Mouse (Mus musculus) lung, adult 18-20 months (tissue): ENCODE data around the gene Fbln1.
"Not testable (repeated sequence)": the region's sequence is repeated elsewhere in the genome, so short reads cannot be mapped to it uniquely, and the experiment has no call there.

Experiments used
- DNase-seq, 2 experiments: peaks; one replicate each; pipeline ENCODE4 v3.0.0; 2022; ENCODE audit warnings: mixed read lengths in 2 of 2

The Fbln1 gene

GRCm38 (mm10) chr15:85295977-85296376 lies 90.2 kb downstream of the Fbln1 start:
- DNase-seq, result no peak

- DNase-seq, result no peak
Observed at GRCm38 (mm10) chr15:85296538-85296937, 90.8 kb downstream of the Fbln1 start.

- no peak for DNase-seq
Observed at GRCm38 (mm10) chr15:85298167-85298781, 92.5 kb downstream of the Fbln1 start.

- DNase-seq, result no peak
Observed at GRCm38 (mm10) chr15:85298946-85299345, 93.2 kb downstream of the Fbln1 start.

GRCm38 (mm10) chr15:85303241-85303640 lies 97.5 kb downstream of the Fbln1 start:
- DNase-seq, result no peak

- no peak for DNase-seq
Observed at GRCm38 (mm10) chr15:85303976-85304375, 98.2 kb downstream of the Fbln1 start.

- DNase-seq, result no peak
Observed at GRCm38 (mm10) chr15:85307061-85307660, 101.4 kb downstream of the Fbln1 start.

GRCm38 (mm10) chr15:85311058-85311657 lies 105.4 kb downstream of the Fbln1 start:
- DNase-seq, result no peak

GRCm38 (mm10) chr15:85315378-85316025 lies 109.8 kb downstream of the Fbln1 start:
- peak; percentile 73 to 77 for DNase-seq

- DNase-seq, result no peak
Observed at GRCm38 (mm10) chr15:85316342-85317140, 110.8 kb downstream of the Fbln1 start.

GRCm38 (mm10) chr15:85319924-85320668 lies 114.3 kb downstream of the Fbln1 start:
- no peak for DNase-seq

- no peak for DNase-seq
Observed at GRCm38 (mm10) chr15:85323214-85323613, 117.5 kb downstream of the Fbln1 start.

- DNase-seq, result no peak
Observed at GRCm38 (mm10) chr15:85324426-85324825, 118.7 kb downstream of the Fbln1 start.

- no peak for DNase-seq
Observed at GRCm38 (mm10) chr15:85327808-85328207, 122.1 kb downstream of the Fbln1 start.

GRCm38 (mm10) chr15:85328455-85328854 lies 122.7 kb downstream of the Fbln1 start:
- DNase-seq, result not testable (repeated sequence)

GRCm38 (mm10) chr15:85329096-85329495 lies 123.3 kb downstream of the Fbln1 start:
- DNase-seq, result no peak

- no peak for DNase-seq
Observed at GRCm38 (mm10) chr15:85330024-85330423, 124.3 kb downstream of the Fbln1 start.

- DNase-seq, result not testable (repeated sequence)
Observed at GRCm38 (mm10) chr15:85333511-85333910, 127.8 kb downstream of the Fbln1 start.

GRCm38 (mm10) chr15:85334234-85334633 lies 128.5 kb downstream of the Fbln1 start:
- no peak for DNase-seq

GRCm38 (mm10) chr15:85335671-85336300 lies 130.0 kb downstream of the Fbln1 start, which contains the start of gene Atxn10:
Atxn10 (plus strand) TSS chr15:85336245.
- no peak for DNase-seq
